Mouse (Mus musculus): ENCODE measurements around the gene Mrpl30.

Gene Mrpl30

GRCm38 (mm10) chr1:37890025-37890652, at the start of gene Mrpl30, which contains the start of gene Mitd1:
TSS of gene Mrpl30 (plus strand) at chr1:37890477.
TSS of gene Mitd1 (minus strand) at chr1:37890411.
- peak; percentile 87 for DNase-seq (ENCODE audit: low spot score)

DNA sequence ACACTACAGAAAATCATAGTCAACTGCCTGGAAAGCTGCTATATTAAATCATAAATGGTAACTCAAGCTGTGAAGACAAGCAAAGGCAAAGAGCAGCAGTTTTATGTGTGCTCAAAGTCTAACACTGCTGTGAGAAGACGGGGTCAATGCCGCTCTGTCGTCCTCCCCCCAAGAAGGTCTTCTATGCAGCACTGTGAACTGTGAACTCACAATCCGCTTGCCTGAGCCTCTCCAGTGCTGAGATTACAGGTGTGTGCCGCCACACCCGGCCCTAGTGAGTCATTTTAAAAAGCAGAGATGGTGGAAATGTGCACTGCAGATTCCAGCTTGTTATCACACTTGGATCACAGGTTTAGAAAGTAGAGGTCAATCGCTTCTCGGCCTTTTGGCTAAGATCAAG, 43.4 kb upstream of the Mrpl30 start:
- no peak for DNase-seq (ENCODE audit: low spot score)

GRCm38 (mm10) chr1:37850696-37851095, 39.6 kb upstream of the Mrpl30 start:
- DNase-seq (ENCODE audit: low spot score), result no peak

DNA sequence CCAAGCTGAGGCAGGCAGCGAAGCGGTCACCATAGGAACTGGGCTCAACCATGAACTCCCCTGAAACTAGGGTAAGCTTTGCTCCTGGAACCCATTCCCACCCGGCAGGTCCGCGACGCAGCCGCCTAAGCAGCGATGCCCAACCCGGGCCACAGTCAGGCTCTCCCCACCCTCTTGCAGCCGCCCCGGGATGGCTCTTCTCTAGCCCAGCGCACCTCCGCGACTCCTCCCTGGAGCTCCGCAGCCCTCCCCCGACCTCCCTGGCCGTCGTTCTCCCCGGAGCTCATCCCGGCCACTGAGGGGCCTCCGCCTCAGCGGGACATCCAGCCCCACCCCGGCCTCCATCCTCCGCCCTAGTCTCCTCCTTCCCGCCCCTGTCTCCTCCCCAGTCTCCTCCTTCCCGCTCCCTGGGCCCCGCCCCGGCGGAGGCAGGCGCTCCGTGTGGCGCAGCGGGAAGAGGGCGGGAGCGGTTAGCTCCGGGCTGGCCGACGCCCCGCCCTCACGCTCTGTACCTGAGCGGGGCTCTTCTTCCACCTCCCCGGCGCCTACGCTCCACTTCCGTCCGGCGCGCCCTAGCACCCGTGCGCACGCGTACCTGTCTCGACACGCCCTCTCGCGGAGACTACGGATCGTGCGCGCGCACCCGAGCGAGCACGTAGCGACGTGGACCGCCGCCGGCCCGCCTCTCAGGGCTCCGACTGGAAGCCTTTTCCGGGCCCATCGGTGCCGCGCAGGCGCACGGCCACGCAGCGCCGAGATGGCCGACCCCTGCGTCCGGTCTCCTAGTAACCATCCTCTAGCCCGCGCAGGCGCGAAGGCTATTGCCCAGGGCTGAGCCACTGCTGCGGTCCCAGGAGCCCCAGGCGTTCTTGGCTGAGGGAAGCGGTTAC, 25.5 kb upstream of the Mrpl30 start:
- DNase-seq (ENCODE audit: low spot score), result peak; percentile 100

DNA sequence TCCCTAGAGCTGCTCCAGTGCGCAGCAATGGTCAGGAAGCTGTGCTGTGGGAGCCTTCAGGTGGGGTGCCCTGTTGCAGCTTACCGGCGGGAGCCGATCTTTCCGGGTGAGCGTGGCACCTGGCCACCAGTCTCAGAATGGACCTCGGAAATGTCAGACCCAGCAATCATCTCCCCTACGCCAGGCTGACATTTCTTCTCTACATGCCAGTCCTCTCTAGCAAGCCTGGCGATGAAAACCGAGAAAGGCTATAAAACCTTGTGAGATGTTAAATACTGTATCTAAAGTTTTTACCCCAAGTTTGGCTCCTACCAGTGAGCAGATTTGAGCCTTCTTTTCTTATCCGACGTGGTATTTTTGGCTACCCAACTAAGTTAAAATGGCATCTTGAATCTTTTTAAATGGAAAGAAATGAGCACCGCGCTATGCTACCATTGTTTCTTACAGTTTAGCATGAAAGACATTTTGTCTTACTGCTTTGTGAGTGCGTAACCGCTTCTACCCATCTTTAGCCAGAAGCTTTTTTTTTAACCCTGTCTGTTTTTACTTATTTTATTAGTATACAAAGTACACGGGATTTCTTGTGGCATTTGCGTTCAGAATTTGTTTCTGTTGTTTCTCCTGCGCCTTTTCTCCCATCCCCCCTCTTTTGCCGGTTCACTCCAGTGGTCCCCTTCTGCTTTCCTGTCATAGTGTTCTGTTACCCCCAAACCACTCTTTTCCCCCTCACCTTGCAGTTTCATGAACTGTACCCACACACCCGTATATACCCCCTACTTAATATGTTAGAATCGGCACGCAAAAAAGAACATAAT, 24.7 kb upstream of the Mrpl30 start:
- DNase-seq (ENCODE audit: low spot score), result no peak

GRCm38 (mm10) chr1:37866286-37866685, 24.0 kb upstream of the Mrpl30 start, which contains the start of gene Tsga10:
TSS of gene Tsga10 (minus strand) at chr1:37866429.
- no peak for DNase-seq (ENCODE audit: low spot score)

- peak; percentile 24 for DNase-seq (ENCODE audit: low spot score)
Measured at GRCm38 (mm10) chr1:37867056-37867455, 23.2 kb upstream of the Mrpl30 start.

- DNase-seq (ENCODE audit: low spot score), result no peak
Measured at GRCm38 (mm10) chr1:37867684-37868322, 22.5 kb upstream of the Mrpl30 start.

GRCm38 (mm10) chr1:37868640-37869039, 21.6 kb upstream of the Mrpl30 start:
- no peak for DNase-seq (ENCODE audit: low spot score)

DNA sequence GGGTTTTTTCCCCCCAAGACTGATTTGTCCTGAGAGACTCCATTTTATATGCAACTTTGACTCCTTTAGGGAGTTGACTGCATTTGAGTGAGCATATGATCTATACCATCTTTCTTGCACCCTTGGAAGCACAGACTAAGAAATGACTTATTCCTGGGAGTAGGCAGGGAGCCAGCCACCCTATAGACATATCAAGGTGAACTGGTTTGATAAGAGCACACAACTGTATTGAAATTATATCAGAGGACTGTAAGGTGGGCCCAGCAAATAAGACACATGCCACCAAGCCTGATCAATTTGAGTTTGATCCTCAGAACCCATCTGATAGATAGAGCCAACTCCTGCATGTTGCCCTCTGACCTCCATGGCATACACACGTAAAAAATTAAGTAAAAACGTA, 20.9 kb upstream of the Mrpl30 start:
- no peak for DNase-seq (ENCODE audit: low spot score)

DNA sequence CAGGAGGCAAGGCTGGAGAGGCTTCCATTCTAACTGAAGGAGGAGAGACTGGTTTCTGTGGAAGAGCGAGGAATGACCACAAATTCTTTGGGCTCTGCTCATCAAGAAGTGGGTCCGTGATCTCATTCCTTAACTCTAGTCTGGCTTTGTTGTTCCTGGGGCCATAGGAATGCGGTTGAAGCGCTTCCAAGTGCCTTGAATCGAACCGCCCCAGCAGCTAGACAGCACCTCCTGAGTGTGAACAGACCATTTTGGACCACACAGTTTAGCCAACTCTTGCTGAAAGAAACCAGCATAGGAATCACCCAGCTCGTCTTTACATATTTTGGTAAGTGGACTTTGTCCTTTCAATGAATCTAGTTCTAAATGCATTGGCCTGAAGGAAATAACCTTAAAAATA, 18.6 kb upstream of the Mrpl30 start, which contains the start of gene Lipt1:
Lipt1 (plus strand) TSS at position 35 of the 400 bp plus-strand sequence.
- DNase-seq (ENCODE audit: low spot score), result peak; percentile 21

GRCm38 (mm10) chr1:37872131-37873067, 17.9 kb upstream of the Mrpl30 start:
- peak; percentile 81 for DNase-seq (ENCODE audit: low spot score)

DNA sequence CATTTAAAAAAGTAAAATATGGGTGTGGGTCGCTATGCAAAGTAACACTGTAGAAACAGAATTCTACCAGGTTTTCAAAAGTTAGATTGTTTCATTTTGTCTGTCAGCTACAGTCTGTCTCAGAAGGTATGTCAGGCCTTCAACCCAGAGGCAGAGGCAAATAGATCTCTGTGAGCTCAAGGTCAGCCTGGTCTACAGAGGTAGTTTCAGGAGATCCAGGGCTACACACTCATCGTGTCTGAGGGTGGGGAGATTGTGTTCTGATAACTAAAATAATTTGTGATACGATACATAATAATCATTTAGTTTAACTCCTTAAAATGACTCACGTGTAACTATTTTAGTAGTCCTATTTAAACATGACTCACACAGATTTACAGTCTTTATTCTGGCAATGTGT, 17.1 kb upstream of the Mrpl30 start:
- no peak for DNase-seq (ENCODE audit: low spot score)

GRCm38 (mm10) chr1:37877736-37878460, 12.4 kb upstream of the Mrpl30 start:
- no peak for DNase-seq (ENCODE audit: low spot score)

DNA sequence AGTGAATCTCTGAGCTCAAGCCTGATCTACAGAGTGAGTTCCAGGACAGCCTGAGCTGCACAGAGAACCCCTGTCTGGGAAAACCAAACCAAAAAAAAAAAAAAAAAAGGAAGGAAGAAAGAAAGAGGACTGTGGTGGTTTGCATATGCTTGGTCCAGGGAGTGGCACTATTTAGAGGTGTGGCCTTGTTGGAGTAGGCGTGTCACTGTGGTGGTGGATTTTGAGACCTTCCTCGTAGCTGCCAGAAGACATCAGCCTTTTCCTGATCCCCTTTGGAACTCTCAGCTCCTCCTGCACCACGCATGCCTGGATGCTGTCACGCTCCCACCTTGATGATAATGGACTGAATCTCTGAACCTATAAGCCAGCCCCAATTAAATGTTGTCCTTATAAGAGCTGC, 6.9 kb upstream of the Mrpl30 start:
- DNase-seq (ENCODE audit: low spot score), result no peak

DNA sequence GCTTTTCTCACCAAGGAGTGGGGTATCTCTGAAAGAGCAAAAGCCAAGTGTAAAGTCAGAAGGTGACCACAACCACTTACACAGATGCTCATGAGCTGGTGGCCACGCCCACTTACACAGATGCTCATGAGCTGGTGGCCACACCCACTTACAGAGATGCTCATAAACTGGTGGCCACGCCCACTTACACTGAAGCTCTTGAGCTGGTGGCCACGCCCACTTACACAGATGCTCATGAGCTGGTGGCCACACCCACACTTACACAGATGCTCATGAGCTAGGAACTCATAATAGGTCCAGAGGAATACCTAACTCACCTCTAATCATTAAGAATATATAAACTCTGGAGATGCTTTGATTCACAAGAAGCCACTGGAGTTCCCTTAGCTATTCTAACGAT, 5.8 kb upstream of the Mrpl30 start:
- no peak for DNase-seq (ENCODE audit: low spot score)

- DNase-seq (ENCODE audit: low spot score), result no peak
Measured at GRCm38 (mm10) chr1:37889206-37889605, 1.1 kb upstream of the Mrpl30 start.

GRCm38 (mm10) chr1:37891400-37891799, 1.1 kb downstream of the Mrpl30 start:
- DNase-seq (ENCODE audit: low spot score), result no peak

DNA sequence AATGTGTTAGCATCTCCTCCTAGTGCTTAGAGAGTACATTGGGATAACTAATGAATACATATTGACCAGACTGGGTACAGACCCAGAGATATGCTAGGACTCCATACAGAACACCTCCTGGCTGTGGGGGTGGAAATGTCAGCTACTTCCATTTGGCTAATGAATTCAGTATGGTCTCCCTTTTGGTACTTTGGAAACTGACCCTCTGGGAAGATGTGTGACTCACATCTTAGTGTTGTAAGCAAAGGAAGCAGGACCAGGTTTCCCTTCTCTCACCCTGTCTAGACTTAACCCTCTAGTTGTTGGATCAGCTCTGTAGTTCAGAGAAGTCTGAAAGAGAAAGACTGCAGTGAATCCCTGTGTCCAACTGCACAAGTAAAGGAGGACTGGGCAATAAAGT, 4.3 kb downstream of the Mrpl30 start:
- DNase-seq (ENCODE audit: low spot score), result no peak

DNA sequence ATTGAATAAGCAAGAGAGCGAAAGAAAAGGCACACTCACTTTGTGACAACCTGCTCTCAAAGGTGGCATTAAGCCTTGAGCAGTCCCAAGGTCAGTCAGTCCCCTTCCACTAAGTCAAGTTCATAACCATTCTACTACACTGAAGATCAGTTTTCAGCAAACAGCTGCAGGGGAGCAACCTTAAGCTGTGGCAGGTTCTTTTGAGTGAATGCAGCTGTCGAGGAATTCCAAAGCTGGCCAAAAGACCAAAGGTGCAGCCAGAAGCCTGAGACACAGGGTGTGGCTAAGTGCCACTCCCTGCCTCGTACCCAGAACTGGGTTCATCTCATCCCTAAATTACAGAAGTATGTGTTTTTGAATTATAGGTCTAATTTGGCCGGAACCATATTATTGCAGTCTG, 9.5 kb downstream of the Mrpl30 start:
- DNase-seq (ENCODE audit: low spot score), result no peak
